Mouse (Mus musculus) E14TG2a.4 (cell line): ENCODE results near the gene Gin1.

Experiments used
- CTCF ChIP-seq: conservative IDR thresholded peaks from 2 replicates; pipeline ENCODE4 v1.5.1; 2014; ENCODE audit warnings: low read length
- POU5F1 ChIP-seq: IDR thresholded peaks from 2 replicates; pipeline ENCODE4 v1.6.1; 2014; ENCODE audit warnings: low read length, borderline replicate concordance

DNA sequence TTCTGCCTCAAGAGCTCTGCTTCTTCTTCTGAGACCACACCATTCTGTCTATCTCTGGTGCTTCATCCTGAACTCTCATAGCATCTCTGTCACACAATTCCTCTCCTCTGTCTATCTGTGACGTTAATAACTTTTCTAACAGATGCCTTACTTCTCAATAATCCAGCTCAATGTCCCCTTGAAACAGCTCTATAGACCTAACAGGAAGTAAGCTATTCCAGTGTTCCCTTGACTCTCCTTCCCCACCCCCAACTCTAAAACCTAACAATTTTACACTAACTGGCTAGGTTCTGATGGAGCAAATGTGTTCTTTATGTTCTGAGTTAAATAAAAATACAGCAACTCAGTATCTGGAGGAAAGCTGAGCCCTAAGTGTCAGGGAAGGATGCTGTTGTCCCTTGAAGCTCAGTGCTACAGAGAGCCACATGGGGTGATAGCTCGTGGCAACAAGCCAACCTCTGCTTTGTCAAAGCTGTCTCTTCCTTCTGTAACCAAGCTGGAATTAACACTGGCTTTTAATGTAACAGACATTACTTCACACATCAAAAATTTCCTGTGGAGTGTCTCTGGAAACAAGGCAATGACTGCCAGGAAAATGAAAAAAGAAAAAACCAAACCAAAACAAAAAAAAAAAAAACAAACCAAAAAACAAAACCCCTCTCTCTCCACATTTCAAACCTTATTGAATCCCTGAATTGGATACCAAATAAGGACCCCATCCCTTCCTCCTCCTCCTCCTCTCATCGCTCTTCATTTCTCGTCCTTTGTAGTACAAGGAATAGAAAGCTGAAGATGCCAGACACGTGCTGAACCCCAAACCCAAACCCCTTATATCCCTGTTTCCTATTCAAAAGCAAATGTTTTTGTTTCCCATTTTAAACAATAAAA, 63.7 kb downstream of the Gin1 start:
- TF ChIP-seq CTCF (no peak), POU5F1 (no peak)
